Comparison of ENCODE assay signal across 14 mouse cellular contexts in the genomic region with DNA sequence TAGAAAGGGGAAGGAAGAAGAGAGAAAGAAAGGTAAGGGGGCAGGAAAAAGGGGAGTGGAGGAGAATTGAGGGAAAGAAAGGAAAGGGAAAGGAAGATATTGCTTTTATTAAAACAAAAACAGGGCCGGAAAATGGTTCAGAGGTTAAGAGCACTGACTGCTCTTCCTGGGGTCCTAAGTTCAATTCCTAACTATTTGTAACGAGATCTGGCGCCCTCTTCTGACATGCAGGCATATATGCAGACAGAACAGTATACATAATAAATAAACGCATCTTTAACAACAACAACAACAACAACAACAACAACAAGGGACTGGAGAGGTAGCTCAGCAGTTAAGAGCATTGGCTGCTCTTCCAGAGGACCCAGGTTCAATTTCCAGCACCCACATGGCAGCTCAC. TPM values are rescaled to one million over a fixed set of nuclear protein-coding genes. Genes with fewer than 3 reads are reported as not detected.
DNase-seq lines count a peak whose midpoint lies in the region; ATAC-seq and TF ChIP-seq lines count a peak whose summit lies in the region.
"Had no signal": no experiment of that assay in that cellular context is flagged by ENCODE, and none has a peak within 500 bp of the region (broad histone marks: within the 10 kb centered on the region; RNA-seq: fewer than 3 reads in every experiment).

No protein-coding gene starts in this region.

- TF ChIP-seq POLR2A in thymus, adult 2 months (IDR thresholded peaks at IDR 0.05; ENCODE audit: control insufficient read depth, extremely low read depth, insufficient read depth, low read length, poor library complexity) = no peak

- no peak for ATAC-seq in CD4-positive, CD25-positive, alpha-beta regulatory T cell, adult 4 months
- ATAC-seq in intestine, postnatal 0 days = no peak
- no peak for ATAC-seq in intestine, embryonic 16.5 days
- ATAC-seq in stomach, postnatal 0 days (ENCODE audit: low FRiP score, low TSS enrichment) = no peak

- TF ChIP-seq CTCF in intestine, postnatal 0 days (IDR thresholded peaks at IDR 0.05; ENCODE audit: low read depth) = peak; percentile 54
- TF ChIP-seq CTCF in stomach, postnatal 0 days (IDR thresholded peaks at IDR 0.05; ENCODE audit: low read depth) = peak; percentile 59
- TF ChIP-seq CTCF in thymus, adult 2 months (IDR thresholded peaks at IDR 0.05; ENCODE audit: borderline replicate concordance, control insufficient read depth, extremely low read depth, insufficient read depth, low read length, poor library complexity) = no peak

- H3K9me3 ChIP-seq in intestine, postnatal 0 days (ENCODE audit: control insufficient read depth) = no peaks in the 10 kb centered on the region
- H3K9me3 ChIP-seq in intestine, embryonic 16.5 days (ENCODE audit: control insufficient read depth, low read length) = no peaks in the 10 kb centered on the region
- no peaks in the 10 kb centered on the region for H3K9me3 ChIP-seq in stomach, postnatal 0 days (ENCODE audit: control insufficient read depth, low read length)

- H3K4me1 ChIP-seq in intestine, postnatal 0 days (replicated peaks; ENCODE audit: control insufficient read depth, insufficient read depth, low read length) = no peaks in the 10 kb centered on the region
- no peaks in the 10 kb centered on the region for H3K4me1 ChIP-seq in intestine, embryonic 16.5 days (ENCODE audit: control insufficient read depth, insufficient read depth, low read length)
- H3K4me1 ChIP-seq in stomach, postnatal 0 days (replicated peaks; ENCODE audit: control insufficient read depth, insufficient read depth) = no peaks in the 10 kb centered on the region
- no peaks in the 10 kb centered on the region for H3K4me1 ChIP-seq in thymus, adult 2 months (replicated peaks; ENCODE audit: control insufficient read depth, insufficient read depth, low read length)

- H3K27me3 ChIP-seq in intestine, postnatal 0 days (replicated peaks; ENCODE audit: control insufficient read depth, insufficient read depth, low read length) = no peaks in the 10 kb centered on the region
- H3K27me3 ChIP-seq in intestine, embryonic 16.5 days (replicated peaks; ENCODE audit: control insufficient read depth, insufficient read depth, low read length) = no peaks in the 10 kb centered on the region
- no peaks in the 10 kb centered on the region for H3K27me3 ChIP-seq in stomach, postnatal 0 days (ENCODE audit: control insufficient read depth, insufficient read depth, low read length)
- H3K27me3 ChIP-seq in thymus, adult 2 months (ENCODE audit: control insufficient read depth, insufficient read depth, low read length) = no peaks in the 10 kb centered on the region

- no peak for TF ChIP-seq EP300 in stomach, postnatal 0 days (optimal IDR thresholded peaks at IDR 0.05)

- H3K4me3 ChIP-seq in intestine, postnatal 0 days (ENCODE audit: low read depth, low read length) = no peak overlapping the region
- H3K4me3 ChIP-seq in intestine, embryonic 16.5 days (ENCODE audit: low read length) = no peak overlapping the region
- H3K4me3 ChIP-seq in stomach, postnatal 0 days (ENCODE audit: low read depth, low read length) = no peak overlapping the region
- H3K4me3 ChIP-seq in thymus, adult 2 months (ENCODE audit: control insufficient read depth, insufficient read depth, low read length) = no peak overlapping the region

- 34% methylated on average over 4 of the region's 4 CpGs for WGBS in intestine, postnatal 0 days
- 36% methylated on average over 4 of the region's 4 CpGs for WGBS in intestine, embryonic 16.5 days
- WGBS in stomach, postnatal 0 days = 29% methylated on average over 4 of the region's 4 CpGs
- 45% methylated on average over 4 of the region's 4 CpGs for WGBS in thymus, adult 2 months

- peak; percentile 3 for DNase-seq in CD4-positive, CD25-positive, alpha-beta regulatory T cell, adult 2 months (ENCODE audit: low read depth, low spot score)
- peak; percentile 3 for DNase-seq in lung, postnatal 36 days
- no peak for DNase-seq in lung, postnatal 4 days
- DNase-seq in stomach, postnatal 0 days (ENCODE audit: low spot score) = no peak
- DNase-seq in thymus, adult 2 months = no peak
- DNase-seq: gastrocnemius, postnatal 25 days; left cerebral cortex, postnatal 4 days; lung, postnatal 10 days had no signal

- H3K9ac ChIP-seq in intestine, postnatal 0 days (ENCODE audit: low read depth, low read length) = no peak overlapping the region
- H3K9ac ChIP-seq in intestine, embryonic 16.5 days (ENCODE audit: low read depth, low read length) = no peak overlapping the region
- H3K9ac ChIP-seq in stomach, postnatal 0 days (ENCODE audit: low read length) = no peak overlapping the region

- no peaks in the 10 kb centered on the region for H3K36me3 ChIP-seq in intestine, postnatal 0 days (ENCODE audit: control insufficient read depth, insufficient read depth)
- no peaks in the 10 kb centered on the region for H3K36me3 ChIP-seq in intestine, embryonic 16.5 days (ENCODE audit: control insufficient read depth, insufficient read depth, low read length)
- H3K36me3 ChIP-seq in stomach, postnatal 0 days (ENCODE audit: control insufficient read depth, insufficient read depth, low read length) = no peaks in the 10 kb centered on the region
- H3K36me3 ChIP-seq in thymus, adult 2 months (ENCODE audit: control insufficient read depth, insufficient read depth, low read length) = no peaks in the 10 kb centered on the region

- H3K4me2 ChIP-seq in intestine, postnatal 0 days (replicated peaks; ENCODE audit: low read depth) = no peak overlapping the region
- H3K4me2 ChIP-seq in intestine, embryonic 16.5 days (ENCODE audit: low read depth, low read length) = no peak overlapping the region
- no peak overlapping the region for H3K4me2 ChIP-seq in stomach, postnatal 0 days (replicated peaks; ENCODE audit: low read depth)

- H3K27ac ChIP-seq in intestine, postnatal 0 days (ENCODE audit: low read depth, low read length) = no peak overlapping the region
- H3K27ac ChIP-seq in intestine, embryonic 16.5 days (ENCODE audit: low read length) = no peak overlapping the region
- H3K27ac ChIP-seq in stomach, postnatal 0 days (replicated peaks) = no peak overlapping the region
- no peak overlapping the region for H3K27ac ChIP-seq in thymus, adult 2 months (ENCODE audit: control insufficient read depth, insufficient read depth, low read length)

RNA-seq across cellular contexts. Expression of gene Hrg, which starts 2.2 kb away (rescaled TPM):
- polyA plus RNA-seq in CD4-positive, CD25-positive, alpha-beta regulatory T cell, adult 4 months (2017; shearing (Covaris generic)) = not detected
- not detected in 2 replicates for polyA plus RNA-seq in intestine, postnatal 0 days (2015; fragmentation: Nextera tagmentation; extraction: Ambion mirVana)
- polyA plus RNA-seq in intestine, embryonic 16.5 days (2015; fragmentation: Nextera tagmentation; extraction: Ambion mirVana) = 0.07 TPM in 1 of 2 replicates, not detected in the other
- 0.28 and 0.56 TPM in 2 replicates for polyA plus RNA-seq in stomach, postnatal 0 days (2015; fragmentation: Nextera tagmentation; extraction: Ambion mirVana)
- 0.60 TPM in 1 of 2 replicates, not detected in the other for polyA plus RNA-seq in thymus, adult 2 months (2012; rRNA removed)
- polyA plus RNA-seq: cortical plate, adult 2 months; stomach, embryonic 16.5 days had no signal

RNA-seq across cellular contexts. Expression of gene Fetub, which starts 34.9 kb away (rescaled TPM):
- polyA plus RNA-seq in CD4-positive, CD25-positive, alpha-beta regulatory T cell, adult 4 months (2017; shearing (Covaris generic)) = not detected
- polyA plus RNA-seq in intestine, postnatal 0 days (2015; fragmentation: Nextera tagmentation; extraction: Ambion mirVana) = not detected in 2 replicates
- 0.49 TPM in 1 of 2 replicates, not detected in the other for polyA plus RNA-seq in intestine, embryonic 16.5 days (2015; fragmentation: Nextera tagmentation; extraction: Ambion mirVana)
- polyA plus RNA-seq in stomach, postnatal 0 days (2015; fragmentation: Nextera tagmentation; extraction: Ambion mirVana) = 72.3 and 73.2 TPM in 2 replicates
- polyA plus RNA-seq in thymus, adult 2 months (2012; rRNA removed) = 1.2 and 1.6 TPM in 2 replicates
- polyA plus RNA-seq: forebrain, embryonic 11.5 days had no signal

Comparison
In these comparisons a context has a peak if more than half of its experiments do, and no peak if none do; other contexts are left out.
1. DNase-seq: peak in CD4-positive, CD25-positive, alpha-beta regulatory T cell, adult 2 months (single experiment) and lung, postnatal 36 days (single experiment); none in lung, postnatal 4 days (0 of 2), stomach, postnatal 0 days (single experiment) and thymus, adult 2 months (single experiment).
2. RNA of gene Fetub, which starts 34.9 kb away (polyA plus RNA-seq): 72.3 to 73.2 TPM in stomach, postnatal 0 days; 1.2 to 1.6 TPM in thymus, adult 2 months, 0.49 TPM in intestine, embryonic 16.5 days, not detected in CD4-positive, CD25-positive, alpha-beta regulatory T cell, adult 4 months and not detected in intestine, postnatal 0 days; every median in the first group is over 10 times any median in the second.